Mouse (Mus musculus): ENCODE results near the gene Mns1.

DNA sequence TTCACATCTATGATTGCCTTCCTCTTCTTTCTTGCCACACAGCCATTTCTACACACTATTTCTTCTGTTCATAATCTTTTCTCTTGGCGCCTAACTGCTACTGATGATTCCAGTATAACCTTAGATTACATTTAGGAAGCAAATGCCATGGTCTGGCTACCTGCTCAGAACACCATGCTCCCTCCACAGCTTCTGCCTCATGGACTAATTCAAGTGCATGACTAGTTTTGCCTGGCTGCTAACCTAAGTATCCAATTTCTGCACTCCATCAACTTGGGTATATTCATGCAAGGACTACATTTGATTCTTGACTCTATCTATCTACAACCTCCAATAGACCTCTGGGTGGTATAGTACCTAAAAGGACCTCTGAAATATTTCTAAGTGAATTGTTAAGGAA lies 32.0 kb downstream of the Mns1 start:
- TF ChIP-seq CTCF (IDR thresholded peaks at IDR 0.05; ENCODE audit: borderline replicate concordance, control insufficient read depth, extremely low read depth, insufficient read depth, low read length, poor library complexity): no peak
- TF ChIP-seq POLR2A (IDR thresholded peaks at IDR 0.05; ENCODE audit: control insufficient read depth, extremely low read depth, insufficient read depth, low read length, poor library complexity): no peak
